Mouse (Mus musculus) urinary bladder, adult 2 months (tissue): ENCODE results near the gene Gm49405. TPM values are rescaled to one million over a fixed set of nuclear protein-coding genes. Genes with fewer than 3 reads are reported as not detected.

Experiments
- DNase-seq: peaks from one replicate; pipeline ENCODE4 v3.0.0; 2022; ENCODE audit warnings: low spot score
- polyA plus RNA-seq: library from polyadenylated mRNA; depleted of rRNA; stranded (reverse); fragments of >200 nt; gene quantifications from 2 replicates; pipeline ENCODE4 v1.2.3, GENCODE M21; 2012; rRNA removed

Gm49405 gene
- polyA plus RNA-seq, 1 experiment = 3.2 TPM

DNA sequence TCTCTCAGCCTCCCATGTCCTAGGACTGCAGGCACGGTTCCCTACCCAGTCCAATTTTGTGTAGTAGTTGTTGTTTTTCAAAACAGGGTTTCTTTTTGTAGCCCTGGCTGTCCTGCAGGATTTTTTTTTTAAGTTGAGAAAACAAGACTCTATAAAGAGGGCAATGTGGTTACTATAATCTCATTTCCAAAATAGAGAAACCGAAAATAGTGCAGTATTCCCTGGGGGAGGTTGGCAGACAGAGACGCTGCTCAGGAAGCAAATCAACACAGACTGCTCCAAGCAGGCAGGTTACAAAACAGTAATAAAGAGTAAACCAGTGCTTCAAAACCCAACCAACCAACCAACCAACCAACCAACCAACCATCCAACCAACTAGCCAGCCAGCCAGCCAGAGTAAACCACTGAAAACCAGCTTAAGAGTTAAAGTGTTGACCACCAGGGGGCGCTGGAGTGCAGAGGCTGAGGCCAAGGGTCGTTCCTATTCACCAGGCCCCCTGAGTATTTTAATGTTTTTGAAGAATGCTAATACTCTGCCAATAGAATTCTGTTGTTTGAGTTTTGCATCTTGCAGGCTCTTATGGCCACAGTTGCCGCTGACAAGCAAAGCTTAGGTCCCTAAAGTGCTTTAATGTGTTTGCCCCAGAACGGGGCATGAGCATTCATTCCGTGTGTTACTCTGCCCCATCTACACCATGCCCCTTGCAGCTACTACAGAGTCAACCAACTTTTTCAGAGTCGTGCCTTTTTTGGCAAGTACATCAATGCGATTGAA is 51.5 kb downstream of the Gm49405 start:
- DNase-seq = no peak

DNA sequence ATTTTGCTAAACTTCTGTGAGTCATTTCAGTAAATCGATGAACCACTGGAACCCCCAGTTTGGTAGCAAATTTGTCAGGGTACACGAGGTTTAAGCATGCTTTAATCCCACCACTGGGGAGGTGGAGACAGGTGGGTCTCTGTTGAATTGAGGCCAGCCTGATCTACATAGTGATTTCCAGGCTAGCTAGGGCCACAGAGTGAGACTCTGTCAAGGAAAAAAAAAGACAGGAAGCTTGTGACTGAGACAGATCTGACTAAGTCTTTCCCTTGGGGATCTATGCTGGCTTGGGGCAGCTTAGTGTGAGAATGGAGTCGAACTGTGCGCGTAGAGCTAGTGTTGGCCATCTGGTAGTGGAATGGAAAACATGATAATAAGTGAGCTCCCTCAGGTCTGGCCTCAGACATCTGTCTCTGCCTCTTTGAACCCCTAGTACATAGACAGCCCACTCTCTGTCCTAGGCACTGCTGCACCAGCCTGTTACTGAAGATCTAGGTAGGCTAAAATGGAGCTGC is 52.1 kb downstream of the Gm49405 start:
- DNase-seq = no peak

GRCm38 (mm10) chr19:4054613-4055012 is 54.2 kb downstream of the Gm49405 start:
- DNase-seq = no peak

Other genes starting within 250 kb of the Gm49405 start
- gene Kmt5b, start 233.2 kb upstream of the Gm49405 start, polyA plus RNA-seq = 25.6 and 28.7 TPM in 2 replicates
- 49.2 and 63.0 TPM in 2 replicates for gene Chka, start 148.9 kb upstream of the Gm49405 start, polyA plus RNA-seq
- 88.3 and 112 TPM in 2 replicates for gene Tcirg1, start 93.5 kb upstream of the Gm49405 start, polyA plus RNA-seq
- 223 and 242 TPM in 2 replicates for gene Ndufs8, start 87.9 kb upstream of the Gm49405 start, polyA plus RNA-seq
- gene Aldh3b1, start 70.8 kb upstream of the Gm49405 start, polyA plus RNA-seq = 6.8 TPM in 2 replicates
- gene Unc93b1, start 65.4 kb upstream of the Gm49405 start, polyA plus RNA-seq = 85.1 and 99.6 TPM in 2 replicates
- gene Aldh3b3, start 42.0 kb upstream of the Gm49405 start, polyA plus RNA-seq = 0.73 and 0.78 TPM in 2 replicates
- 108 and 135 TPM in 2 replicates for gene Aldh3b2, start 28.3 kb upstream of the Gm49405 start, polyA plus RNA-seq
- 13.0 and 15.0 TPM in 2 replicates for gene Acy3, start 14.1 kb upstream of the Gm49405 start, polyA plus RNA-seq
- 0.03 TPM in 1 of 2 replicates, not detected in the other for gene Tbx10, start 7.9 kb upstream of the Gm49405 start, polyA plus RNA-seq
- gene Nudt8, start within 50 bp of the Gm49405 start, polyA plus RNA-seq = 5.1 and 7.5 TPM in 2 replicates
- 9.9 and 11.1 TPM in 2 replicates for gene Doc2g, start 2.7 kb downstream of the Gm49405 start, polyA plus RNA-seq
- gene Ndufv1, start 12.2 kb downstream of the Gm49405 start, polyA plus RNA-seq = 157 and 167 TPM in 2 replicates
- 582 and 591 TPM in 2 replicates for gene Gstp1, start 37.4 kb downstream of the Gm49405 start, polyA plus RNA-seq
- 69.1 and 69.5 TPM in 2 replicates for gene Gstp2, start 45.4 kb downstream of the Gm49405 start, polyA plus RNA-seq
- 5.5 and 7.1 TPM in 2 replicates for gene Gstp3, start 58.9 kb downstream of the Gm49405 start, polyA plus RNA-seq
- not detected in 2 replicates for gene Cabp2, start 81.0 kb downstream of the Gm49405 start, polyA plus RNA-seq
- gene Cdk2ap2, start 96.6 kb downstream of the Gm49405 start, polyA plus RNA-seq = 74.4 and 89.6 TPM in 2 replicates
- gene Pitpnm1, start 99.4 kb downstream of the Gm49405 start, polyA plus RNA-seq = 44.1 and 45.2 TPM in 2 replicates
- gene Aip, start 125.2 kb downstream of the Gm49405 start, polyA plus RNA-seq = 154 and 160 TPM in 2 replicates
- gene Gpr152, start 139.2 kb downstream of the Gm49405 start, polyA plus RNA-seq = 0.04 and 0.10 TPM in 2 replicates
- gene Cabp4, start 143.4 kb downstream of the Gm49405 start, polyA plus RNA-seq = 0.30 and 0.31 TPM in 2 replicates
- 243 and 277 TPM in 2 replicates for gene Coro1b, start 148.0 kb downstream of the Gm49405 start, polyA plus RNA-seq
- 4.2 and 4.4 TPM in 2 replicates for gene Ptprcap, start 153.0 kb downstream of the Gm49405 start, polyA plus RNA-seq
- 42.6 and 51.9 TPM in 2 replicates for gene Rps6kb2, start 162.7 kb downstream of the Gm49405 start, polyA plus RNA-seq
- 18.7 and 21.7 TPM in 2 replicates for gene Carns1, start 174.9 kb downstream of the Gm49405 start, polyA plus RNA-seq
- 2.9 and 3.9 TPM in 2 replicates for gene Tbc1d10c, start 190.7 kb downstream of the Gm49405 start, polyA plus RNA-seq
- gene Ppp1ca, start 191.4 kb downstream of the Gm49405 start, polyA plus RNA-seq = 257 and 304 TPM in 2 replicates
- 19.2 and 23.2 TPM in 2 replicates for gene Rad9a, start 201.0 kb downstream of the Gm49405 start, polyA plus RNA-seq
- gene Clcf1, start 213.6 kb downstream of the Gm49405 start, polyA plus RNA-seq = 10.8 and 13.1 TPM in 2 replicates
- gene AC109138.7, start 213.7 kb downstream of the Gm49405 start, polyA plus RNA-seq = not detected in 2 replicates
- gene Pold4, start 231.3 kb downstream of the Gm49405 start, polyA plus RNA-seq = 76.4 and 82.1 TPM in 2 replicates